Mouse (Mus musculus): ENCODE measurements around the gene Vps26b. TPM values are rescaled to one million over a fixed set of nuclear protein-coding genes. Genes with fewer than 3 reads are reported as not detected.

The Vps26b gene
- polyA plus RNA-seq, 1 experiment from 2014 or later = 85.7 TPM

- H3K4me2 ChIP-seq (ENCODE audit: low read length) = peak overlapping the region; percentile 33
- H3K36me3 ChIP-seq (ENCODE audit: control insufficient read depth, insufficient read depth) = no peaks in the 10 kb centered on the region; the same call in 1 of the 2 replicates
- no peak overlapping the region for H3K27ac ChIP-seq (ENCODE audit: low read length)
- H3K27me3 ChIP-seq (replicated peaks; ENCODE audit: control insufficient read depth, insufficient read depth, low read length) = no peaks in the 10 kb centered on the region
- no peak overlapping the region for H3K4me3 ChIP-seq (replicated peaks; ENCODE audit: low read length)
- no peak overlapping the region for H3K9ac ChIP-seq (replicated peaks; ENCODE audit: low read depth, low read length)
- ATAC-seq = no peak
- WGBS = 89% methylated on average over 1 of the region's 1 CpGs
- no peaks in the 10 kb centered on the region for H3K9me3 ChIP-seq (ENCODE audit: control insufficient read depth, low read length)
- peaks cover 39% of the 10 kb centered on the region for H3K4me1 ChIP-seq (replicated peaks; ENCODE audit: control insufficient read depth, insufficient read depth, low read length)
Measured at GRCm38 (mm10) chr9:27026708-27027107, 3.2 kb downstream of the Vps26b start.

- 81% methylated on average over 4 of the region's 4 CpGs for WGBS
- ATAC-seq = no peak
Measured at GRCm38 (mm10) chr9:27023681-27024080, 6.2 kb downstream of the Vps26b start.

GRCm38 (mm10) chr9:27018961-27019360, 10.9 kb downstream of the Vps26b start:
- H3K9me3 ChIP-seq (ENCODE audit: control insufficient read depth, low read length) = no peaks in the 10 kb centered on the region
- no peak overlapping the region for H3K4me2 ChIP-seq (ENCODE audit: low read length)
- H3K27me3 ChIP-seq (replicated peaks; ENCODE audit: control insufficient read depth, insufficient read depth, low read length) = no peaks in the 10 kb centered on the region
- no peak for ATAC-seq
- H3K36me3 ChIP-seq (ENCODE audit: control insufficient read depth, insufficient read depth) = peaks cover 23% of the 10 kb centered on the region
- no peak overlapping the region for H3K27ac ChIP-seq (ENCODE audit: low read length)
- no peaks in the 10 kb centered on the region for H3K4me1 ChIP-seq (replicated peaks; ENCODE audit: control insufficient read depth, insufficient read depth, low read length)
- 95% methylated on average over 10 of the region's 10 CpGs for WGBS
- H3K9ac ChIP-seq (replicated peaks; ENCODE audit: low read depth, low read length) = no peak overlapping the region
- no peak overlapping the region for H3K4me3 ChIP-seq (replicated peaks; ENCODE audit: low read length)

More at GRCm38 (mm10) chr9:27023681-27024080, 6.2 kb downstream of the Vps26b start:
- no peak overlapping the region for H3K27ac ChIP-seq (ENCODE audit: low read length)
- H3K4me3 ChIP-seq (replicated peaks; ENCODE audit: low read length) = no peak overlapping the region
- H3K27me3 ChIP-seq (replicated peaks; ENCODE audit: control insufficient read depth, insufficient read depth, low read length) = no peaks in the 10 kb centered on the region
- H3K4me1 ChIP-seq (replicated peaks; ENCODE audit: control insufficient read depth, insufficient read depth, low read length) = peaks cover 29% of the 10 kb centered on the region
- no peak overlapping the region for H3K9ac ChIP-seq (replicated peaks; ENCODE audit: low read depth, low read length)
- no peaks in the 10 kb centered on the region for H3K9me3 ChIP-seq (ENCODE audit: control insufficient read depth, low read length)
- H3K36me3 ChIP-seq (ENCODE audit: control insufficient read depth, insufficient read depth) = peaks cover 5% of the 10 kb centered on the region; the same call in 1 of the 2 replicates
- no peak overlapping the region for H3K4me2 ChIP-seq (ENCODE audit: low read length)

- no peak overlapping the region for H3K27ac ChIP-seq (ENCODE audit: low read length)
- H3K27me3 ChIP-seq (replicated peaks; ENCODE audit: control insufficient read depth, insufficient read depth, low read length) = no peaks in the 10 kb centered on the region
- no peak for ATAC-seq
- H3K36me3 ChIP-seq (ENCODE audit: control insufficient read depth, insufficient read depth) = peaks cover 51% of the 10 kb centered on the region
- H3K4me3 ChIP-seq (replicated peaks; ENCODE audit: low read length) = no peak overlapping the region
- 93% methylated on average over 4 of the region's 4 CpGs for WGBS
- no peaks in the 10 kb centered on the region for H3K4me1 ChIP-seq (replicated peaks; ENCODE audit: control insufficient read depth, insufficient read depth, low read length)
- H3K4me2 ChIP-seq (ENCODE audit: low read length) = no peak overlapping the region
- no peak overlapping the region for H3K9ac ChIP-seq (replicated peaks; ENCODE audit: low read depth, low read length)
- H3K9me3 ChIP-seq (ENCODE audit: control insufficient read depth, low read length) = no peaks in the 10 kb centered on the region
Measured at GRCm38 (mm10) chr9:27011572-27011971, 18.3 kb downstream of the Vps26b start.

- Histone ChIP-seq H3K9ac (replicated peaks; ENCODE audit: low read depth, low read length) (no peak overlapping the region), H3K27me3 (replicated peaks; ENCODE audit: control insufficient read depth, insufficient read depth, low read length) (no peaks in the 10 kb centered on the region), H3K4me1 (replicated peaks; ENCODE audit: control insufficient read depth, insufficient read depth, low read length) (peaks cover 9% of the 10 kb centered on the region), H3K9me3 (ENCODE audit: control insufficient read depth, low read length) (no peaks in the 10 kb centered on the region), H3K36me3 (ENCODE audit: control insufficient read depth, insufficient read depth) (peaks cover 45% of the 10 kb centered on the region), H3K4me2 (ENCODE audit: low read length) (no peak overlapping the region), H3K27ac (ENCODE audit: low read length) (no peak overlapping the region), H3K4me3 (replicated peaks; ENCODE audit: low read length) (no peak overlapping the region)
- WGBS = 90% methylated on average over 5 of the region's 5 CpGs
- no peak for ATAC-seq
Measured at GRCm38 (mm10) chr9:27009231-27009630, 20.6 kb downstream of the Vps26b start.

- 91% methylated on average over 5 of the region's 5 CpGs for WGBS
- peaks cover 9% of the 10 kb centered on the region for H3K4me1 ChIP-seq (replicated peaks; ENCODE audit: control insufficient read depth, insufficient read depth, low read length)
- H3K9me3 ChIP-seq (ENCODE audit: control insufficient read depth, low read length) = no peaks in the 10 kb centered on the region
- ATAC-seq = no peak
- peak overlapping the region; percentile 19; the same call in 1 of the 2 replicates for H3K27ac ChIP-seq (ENCODE audit: low read length)
- no peak overlapping the region for H3K4me2 ChIP-seq (ENCODE audit: low read length)
- no peaks in the 10 kb centered on the region for H3K27me3 ChIP-seq (replicated peaks; ENCODE audit: control insufficient read depth, insufficient read depth, low read length)
- no peak overlapping the region for H3K4me3 ChIP-seq (replicated peaks; ENCODE audit: low read length)
- no peak overlapping the region for H3K9ac ChIP-seq (replicated peaks; ENCODE audit: low read depth, low read length)
- H3K36me3 ChIP-seq (ENCODE audit: control insufficient read depth, insufficient read depth) = peaks cover 32% of the 10 kb centered on the region
Measured at GRCm38 (mm10) chr9:27006866-27007265, 23.0 kb downstream of the Vps26b start.

- H3K4me1 ChIP-seq (replicated peaks; ENCODE audit: control insufficient read depth, insufficient read depth, low read length) = peaks cover 16% of the 10 kb centered on the region
- peak; percentile 75 for ATAC-seq
- H3K36me3 ChIP-seq (ENCODE audit: control insufficient read depth, insufficient read depth) = peaks cover 27% of the 10 kb centered on the region
Measured at GRCm38 (mm10) chr9:27005933-27006332, 23.9 kb downstream of the Vps26b start.

GRCm38 (mm10) chr9:27005231-27005630, 24.6 kb downstream of the Vps26b start:
- 79% methylated on average over 3 of the region's 3 CpGs for WGBS
- Histone ChIP-seq H3K36me3 (ENCODE audit: control insufficient read depth, insufficient read depth) (peaks cover 22% of the 10 kb centered on the region), H3K27ac (ENCODE audit: low read length) (peak overlapping the region; percentile 80), H3K4me3 (replicated peaks; ENCODE audit: low read length) (no peak overlapping the region), H3K9ac (replicated peaks; ENCODE audit: low read depth, low read length) (no peak overlapping the region), H3K4me1 (replicated peaks; ENCODE audit: control insufficient read depth, insufficient read depth, low read length) (peaks cover 23% of the 10 kb centered on the region), H3K4me2 (ENCODE audit: low read length) (no peak overlapping the region), H3K27me3 (replicated peaks; ENCODE audit: control insufficient read depth, insufficient read depth, low read length) (no peaks in the 10 kb centered on the region), H3K9me3 (ENCODE audit: control insufficient read depth, low read length) (no peaks in the 10 kb centered on the region)
- no peak for ATAC-seq

More at GRCm38 (mm10) chr9:27005933-27006332, 23.9 kb downstream of the Vps26b start:
- Histone ChIP-seq H3K4me3 (replicated peaks; ENCODE audit: low read length) (no peak overlapping the region), H3K27ac (ENCODE audit: low read length) (peak overlapping the region; percentile 80), H3K4me2 (ENCODE audit: low read length) (no peak overlapping the region), H3K27me3 (replicated peaks; ENCODE audit: control insufficient read depth, insufficient read depth, low read length) (no peaks in the 10 kb centered on the region), H3K9me3 (ENCODE audit: control insufficient read depth, low read length) (no peaks in the 10 kb centered on the region), H3K9ac (replicated peaks; ENCODE audit: low read depth, low read length) (no peak overlapping the region)
- WGBS = 50% methylated on average over 1 of the region's 1 CpGs

GRCm38 (mm10) chr9:26999461-27000395, 30.1 kb downstream of the Vps26b start, which contains the start of the genes Acad8 and Thyn1:
Acad8 (minus strand) TSS chr9:26999566.
Thyn1 (plus strand) TSS chr9:26999710.
- peak within 1 kb of the TSS; percentile 91 for H3K4me2 ChIP-seq (ENCODE audit: low read length)
- H3K27me3 ChIP-seq (replicated peaks; ENCODE audit: control insufficient read depth, insufficient read depth, low read length) = no peaks in the 10 kb centered on the region
- no peaks in the 10 kb centered on the region for H3K9me3 ChIP-seq (ENCODE audit: control insufficient read depth, low read length)
- under 1% methylated on average over 35 of the region's 35 CpGs for WGBS
- ATAC-seq = peak; percentile 100
- peak within 1 kb of the TSS; percentile 69 for H3K9ac ChIP-seq (replicated peaks; ENCODE audit: low read depth, low read length)
- peak within 1 kb of the TSS; percentile 17 for H3K27ac ChIP-seq (ENCODE audit: low read length)
- peak within 1 kb of the TSS; percentile 58 for H3K4me3 ChIP-seq (replicated peaks; ENCODE audit: low read length)
- H3K4me1 ChIP-seq (replicated peaks; ENCODE audit: control insufficient read depth, insufficient read depth, low read length) = peaks cover 22% of the 10 kb centered on the region
- no peaks in the 10 kb centered on the region; the same call in 1 of the 2 replicates for H3K36me3 ChIP-seq (ENCODE audit: control insufficient read depth, insufficient read depth)

All from forebrain, embryonic 16.5 days (tissue).